Mouse (Mus musculus) midbrain, embryonic 15.5 days (tissue): Measurements from ENCODE around the gene Cldn16. TPM values are rescaled to one million over a fixed set of nuclear protein-coding genes. Genes with fewer than 3 reads are reported as not detected.
A peak's percentile ranks its signal among the peaks of the same experiment; 100 is the strongest.
"Not testable (repeated sequence)": the region's sequence is repeated elsewhere in the genome, so short reads cannot be mapped to it uniquely, and the experiment has no call there.

ENCODE experiments used
- ATAC-seq: fragments of 200-750 bp; cut with Nextera tagmentation; replicated peaks from 2 replicates; pipeline ENCODE4 v1.8.0; 2017; ENCODE audit warnings: moderate TSS enrichment
- H3K27ac ChIP-seq: fragments of 300-500 bp; sonication (generic); 2 replicates; pipeline ENCODE4 v1.5.1; 2015; ENCODE audit warnings: mild to moderate bottlenecking, inconsistent platforms
- H3K27me3 ChIP-seq: fragments of 300-500 bp; sonication (generic); replicated peaks from 2 replicates; pipeline ENCODE4 v1.6.1; 2015; ENCODE audit warnings: inconsistent platforms
- H3K36me3 ChIP-seq: fragments of 300-500 bp; sonication (generic); replicated peaks from 2 replicates; pipeline ENCODE4 v1.6.1; 2015; ENCODE audit warnings: inconsistent platforms
- H3K4me1 ChIP-seq: fragments of 300-500 bp; sonication (generic); 2 replicates; pipeline ENCODE4 v1.6.1; 2015; ENCODE audit warnings: inconsistent platforms
- H3K4me2 ChIP-seq: fragments of 300-500 bp; sonication (generic); 2 replicates; pipeline ENCODE4 v1.6.1; 2015; ENCODE audit warnings: inconsistent platforms, mild to moderate bottlenecking, moderate library complexity
- H3K4me3 ChIP-seq: fragments of 300-500 bp; sonication (generic); 2 replicates; pipeline ENCODE4 v1.5.1; 2015; ENCODE audit warnings: mild to moderate bottlenecking, inconsistent platforms
- H3K9ac ChIP-seq: fragments of 300-500 bp; sonication (generic); 2 replicates; pipeline ENCODE4 v1.6.1; 2015; ENCODE audit warnings: mild to moderate bottlenecking, inconsistent platforms
- H3K9me3 ChIP-seq: fragments of 300-500 bp; sonication (generic); 2 replicates; pipeline ENCODE4 v1.6.1; 2016; ENCODE audit warnings: inconsistent platforms
- WGBS: fragments of 180-500 bp; shearing (Covaris S2); methylation state at CpG from one replicate; pipeline ENCODE4 v1.1.7; 2015; ENCODE audit warnings: mixed read lengths; 5-methylcytosine and 5-hydroxymethylcytosine counted together
- polyA plus RNA-seq: library from polyadenylated mRNA; unstranded; fragments of >200 nt; fragmentation: Nextera tagmentation; extraction: Ambion mirVana; gene quantifications from 2 replicates; pipeline ENCODE4 v1.2.1, GENCODE M21; 2015

The Cldn16 gene
- polyA plus RNA-seq, 1 experiment from 2014 or later: not detected

DNA sequence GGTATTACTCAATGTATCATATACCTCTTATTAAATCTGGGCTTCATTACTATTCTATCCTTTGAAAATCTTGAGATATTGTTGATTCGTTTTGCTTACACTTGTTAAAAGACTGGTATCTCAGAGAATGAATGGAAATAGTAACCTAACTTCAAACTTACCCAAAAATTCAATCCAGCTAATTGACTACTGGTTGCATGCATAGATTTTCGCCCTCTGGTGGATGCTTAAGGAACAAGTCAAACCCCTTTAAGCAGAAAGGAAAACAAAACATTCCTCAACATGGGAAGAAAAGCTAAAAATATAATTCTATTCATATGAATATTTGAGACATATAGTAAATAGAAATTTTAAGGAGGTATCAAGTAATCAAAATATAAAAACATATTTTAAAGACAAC is 32.8 kb downstream of the Cldn16 start:
- Histone ChIP-seq H3K4me3 (no peak overlapping the region), H3K36me3 (no peaks in the 10 kb centered on the region), H3K4me1 (no peaks in the 10 kb centered on the region), H3K9me3 (no peaks in the 10 kb centered on the region), H3K4me2 (no peak overlapping the region), H3K27me3 (no peaks in the 10 kb centered on the region), H3K9ac (no peak overlapping the region), H3K27ac (no peak overlapping the region)
- WGBS: 10% methylated on average over 2 of the region's 2 CpGs
- no peak for ATAC-seq

GRCm38 (mm10) chr16:26499705-26500104 is 36.8 kb downstream of the Cldn16 start:
- not testable (repeated sequence) for H3K27me3 ChIP-seq, H3K27ac ChIP-seq, H3K9me3 ChIP-seq, H3K4me2 ChIP-seq, H3K4me3 ChIP-seq, H3K4me1 ChIP-seq, H3K36me3 ChIP-seq, H3K9ac ChIP-seq, ATAC-seq
- WGBS: 91% methylated on average over 3 of the region's 3 CpGs

GRCm38 (mm10) chr16:26500738-26501137 is 37.8 kb downstream of the Cldn16 start:
- H3K9me3 ChIP-seq: no peaks in the 10 kb centered on the region
- no peaks in the 10 kb centered on the region for H3K36me3 ChIP-seq
- H3K27me3 ChIP-seq: no peaks in the 10 kb centered on the region
- no peak overlapping the region for H3K4me2 ChIP-seq
- no peak for ATAC-seq
- no peaks in the 10 kb centered on the region for H3K4me1 ChIP-seq
- no peak overlapping the region for H3K4me3 ChIP-seq
- 89% methylated on average over 3 of the region's 3 CpGs for WGBS
- no peak overlapping the region for H3K9ac ChIP-seq
- H3K27ac ChIP-seq: no peak overlapping the region

DNA sequence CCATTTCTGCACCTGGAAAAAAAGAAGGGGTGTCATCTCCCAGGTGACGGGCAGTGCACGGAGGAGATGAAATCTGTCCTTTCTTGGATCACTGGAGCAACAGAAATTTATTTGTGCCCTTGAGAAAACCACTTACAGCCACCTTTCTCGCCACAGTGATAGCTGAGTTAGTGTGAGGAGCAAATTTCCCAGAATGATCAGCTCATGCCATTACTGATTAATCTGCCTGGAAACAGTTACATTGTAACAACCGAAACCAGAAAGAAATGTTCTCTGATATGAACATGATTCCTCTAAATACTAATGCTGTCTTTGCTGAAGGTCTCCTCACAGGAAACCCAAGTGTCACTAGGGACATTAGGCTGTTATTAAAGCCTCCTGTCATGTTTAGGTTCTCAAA is 42.0 kb downstream of the Cldn16 start:
- H3K4me3 ChIP-seq: no peak overlapping the region
- no peak overlapping the region for H3K9ac ChIP-seq
- no peaks in the 10 kb centered on the region for H3K27me3 ChIP-seq
- H3K4me2 ChIP-seq: no peak overlapping the region
- H3K4me1 ChIP-seq: no peaks in the 10 kb centered on the region
- no peaks in the 10 kb centered on the region for H3K9me3 ChIP-seq
- 86% methylated on average over 4 of the region's 4 CpGs for WGBS
- ATAC-seq: no peak
- H3K27ac ChIP-seq: no peak overlapping the region
- H3K36me3 ChIP-seq: no peaks in the 10 kb centered on the region

DNA sequence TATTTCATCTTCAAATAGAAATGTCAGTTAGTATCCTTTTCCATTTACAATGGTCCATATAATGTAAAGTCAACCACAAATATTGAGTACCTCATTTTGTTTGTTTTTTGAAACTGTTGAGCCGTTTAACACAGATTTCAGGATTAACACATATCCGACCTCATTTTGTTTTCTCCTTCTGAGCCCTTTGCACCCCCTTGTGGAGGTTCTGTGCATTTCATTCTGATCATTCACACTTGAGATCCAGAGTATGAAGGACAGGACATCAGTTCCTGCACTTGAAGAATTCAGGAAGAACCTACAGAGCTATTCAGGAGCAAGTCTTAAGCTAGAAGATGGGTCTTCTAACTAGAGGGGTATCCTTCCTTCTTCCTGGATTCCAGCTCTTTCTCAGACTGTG is 56.7 kb downstream of the Cldn16 start:
- Histone ChIP-seq H3K4me1 (no peaks in the 10 kb centered on the region), H3K4me2 (no peak overlapping the region), H3K4me3 (no peak overlapping the region), H3K27me3 (no peaks in the 10 kb centered on the region), H3K27ac (no peak overlapping the region), H3K36me3 (no peaks in the 10 kb centered on the region), H3K9ac (no peak overlapping the region), H3K9me3 (no peaks in the 10 kb centered on the region)
- ATAC-seq: no peak
- WGBS: 55% methylated on average over 2 of the region's 2 CpGs

DNA sequence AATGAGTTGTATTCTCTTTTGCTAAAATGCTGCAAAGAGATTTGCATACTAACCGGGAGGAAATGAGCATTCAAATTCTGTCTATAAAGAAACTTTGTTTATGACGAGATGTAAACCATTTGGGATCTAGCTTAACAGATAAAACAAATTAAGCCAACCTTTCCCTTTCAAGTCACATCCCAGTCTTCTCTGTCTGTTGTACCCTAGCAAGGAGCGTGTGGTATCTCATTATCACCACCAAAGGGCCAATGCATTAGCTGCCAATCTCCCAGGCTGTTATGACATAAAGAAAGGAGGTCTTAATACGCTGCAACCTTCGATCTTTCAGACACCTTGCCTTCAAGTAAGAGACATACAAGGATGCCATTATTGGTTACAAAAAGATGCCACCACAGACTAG is 62.9 kb downstream of the Cldn16 start:
- Histone ChIP-seq H3K27ac (no peak overlapping the region), H3K4me3 (no peak overlapping the region), H3K27me3 (no peaks in the 10 kb centered on the region), H3K4me1 (peaks cover 12% of the 10 kb centered on the region; the same call in 1 of the 2 replicates), H3K9me3 (no peaks in the 10 kb centered on the region), H3K36me3 (no peaks in the 10 kb centered on the region), H3K4me2 (no peak overlapping the region), H3K9ac (no peak overlapping the region)
- no peak for ATAC-seq
- 49% methylated on average over 5 of the region's 5 CpGs for WGBS

DNA sequence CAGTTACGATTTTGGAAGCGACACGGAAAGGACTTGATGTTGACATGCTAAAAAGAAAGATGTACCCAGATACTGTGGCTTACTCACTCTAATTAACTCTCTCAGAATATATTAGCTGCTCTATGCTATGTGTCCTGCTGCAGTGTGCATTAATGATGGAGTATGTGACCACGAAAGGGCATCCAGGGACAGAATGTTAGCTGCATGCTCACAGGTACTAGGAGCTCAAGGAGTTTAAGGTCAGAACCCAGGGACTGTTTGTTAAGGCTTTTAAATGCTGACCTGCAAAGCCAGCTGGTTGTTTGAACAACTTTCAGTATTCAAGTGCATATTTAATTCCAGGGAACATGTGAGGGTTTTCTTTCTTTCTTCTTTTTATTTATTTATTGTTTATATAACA is 63.7 kb downstream of the Cldn16 start, which contains the start of gene Tmem207:
Tmem207 (minus strand) TSS at position 101 of the 400 bp plus-strand sequence.
- WGBS: 75% methylated on average over 4 of the region's 4 CpGs

DNA sequence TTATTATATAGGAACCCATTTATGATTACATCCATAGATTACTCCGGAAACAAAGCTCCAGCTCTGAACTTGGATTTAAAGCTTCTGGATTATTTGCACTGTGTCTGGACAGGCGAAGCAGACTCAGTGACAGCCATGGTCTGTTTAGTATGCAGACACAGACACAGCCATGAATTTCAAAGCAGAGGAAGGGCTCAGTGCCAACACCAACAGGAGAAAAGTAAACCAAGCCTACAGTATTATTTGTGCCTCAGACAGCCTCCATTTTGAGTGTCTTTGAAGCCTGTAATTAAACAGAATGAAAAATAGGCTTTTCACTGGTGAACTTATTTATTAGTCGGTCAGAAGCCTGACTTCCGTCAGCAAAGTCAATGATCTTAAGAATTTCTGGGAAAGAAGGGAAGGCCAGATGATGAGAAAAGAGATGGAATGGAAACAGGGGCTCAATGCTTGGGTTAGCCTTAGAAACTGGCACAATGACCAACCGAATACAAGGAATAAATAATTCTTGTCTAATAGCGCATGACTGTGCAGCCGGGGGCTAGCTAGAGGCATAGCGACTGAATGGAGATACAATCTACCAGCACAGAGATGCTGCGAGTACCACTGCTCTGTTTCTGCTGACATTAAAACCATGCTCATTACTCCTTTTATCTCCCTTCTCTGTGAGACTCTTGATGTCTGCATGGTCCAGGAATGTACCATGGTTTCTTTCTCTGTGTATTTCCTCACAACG is 65.2 kb downstream of the Cldn16 start:
- Histone ChIP-seq H3K4me3 (no peak overlapping the region), H3K27me3 (no peaks in the 10 kb centered on the region), H3K27ac (peak overlapping the region; percentile 1; the same call in 1 of the 2 replicates), H3K4me2 (no peak overlapping the region), H3K9me3 (no peaks in the 10 kb centered on the region), H3K9ac (no peak overlapping the region), H3K4me1 (peaks cover 12% of the 10 kb centered on the region; the same call in 1 of the 2 replicates), H3K36me3 (no peaks in the 10 kb centered on the region)
- 40% methylated on average over 10 of the region's 10 CpGs for WGBS
- peak; percentile 95 for ATAC-seq

More for the DNA sequence above, 63.7 kb downstream of the Cldn16 start, which contains the start of gene Tmem207:
- H3K27ac ChIP-seq: no peak within 1 kb of the TSS; the same call in 1 of the 2 replicates
- H3K9me3 ChIP-seq: no peaks in the 10 kb centered on the region
- no peak within 1 kb of the TSS for H3K9ac ChIP-seq
- no peak for ATAC-seq
- H3K4me2 ChIP-seq: no peak within 1 kb of the TSS
- H3K4me1 ChIP-seq: peaks cover 12% of the 10 kb centered on the region; the same call in 1 of the 2 replicates
- H3K4me3 ChIP-seq: no peak within 1 kb of the TSS
- no peaks in the 10 kb centered on the region for H3K36me3 ChIP-seq
- no peaks in the 10 kb centered on the region for H3K27me3 ChIP-seq

- WGBS: 91% methylated on average over 1 of the region's 1 CpGs
- no peak overlapping the region for H3K9ac ChIP-seq
- peaks cover 12% of the 10 kb centered on the region; the same call in 1 of the 2 replicates for H3K4me1 ChIP-seq
- no peaks in the 10 kb centered on the region for H3K36me3 ChIP-seq
- no peak overlapping the region for H3K4me3 ChIP-seq
- no peaks in the 10 kb centered on the region for H3K27me3 ChIP-seq
- no peak overlapping the region for H3K4me2 ChIP-seq
- no peak for ATAC-seq
- no peaks in the 10 kb centered on the region for H3K9me3 ChIP-seq
- no peak overlapping the region for H3K27ac ChIP-seq
Measured at GRCm38 (mm10) chr16:26530451-26530850, 67.5 kb downstream of the Cldn16 start.

DNA sequence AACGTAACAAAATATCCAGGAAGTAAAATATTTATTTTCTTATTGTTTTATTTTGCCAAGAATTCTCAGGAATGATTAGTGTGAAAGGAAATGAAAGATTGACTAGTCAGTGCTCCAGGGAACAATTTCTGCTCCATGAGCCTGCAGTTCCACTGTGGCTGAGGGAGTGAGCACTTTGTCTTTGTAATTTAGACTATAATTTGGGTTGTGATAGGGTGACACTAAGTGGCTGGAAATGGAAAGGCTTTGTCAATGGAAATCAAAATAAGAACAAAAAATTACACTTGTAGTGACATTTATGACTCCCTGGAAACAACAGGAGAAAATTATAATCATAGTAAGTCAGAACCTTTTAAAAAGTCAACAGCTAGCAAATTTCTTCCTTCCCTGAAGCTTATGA is 69.4 kb downstream of the Cldn16 start:
- Histone ChIP-seq H3K9ac (no peak overlapping the region), H3K9me3 (no peaks in the 10 kb centered on the region), H3K36me3 (no peaks in the 10 kb centered on the region), H3K27ac (no peak overlapping the region), H3K4me3 (no peak overlapping the region), H3K4me2 (no peak overlapping the region), H3K27me3 (no peaks in the 10 kb centered on the region), H3K4me1 (peaks cover 8% of the 10 kb centered on the region; the same call in 1 of the 2 replicates)
- no peak for ATAC-seq
- 92% methylated on average over 1 of the region's 1 CpGs for WGBS

Other genes with a start within 250 kb of the Cldn16 start
- gene Cldn1, start 91.3 kb upstream of the Cldn16 start, polyA plus RNA-seq: 3.4 and 3.7 TPM in 2 replicates
- 0.17 TPM in 1 of 2 replicates, not detected in the other for gene Tmem207, start 63.6 kb downstream of the Cldn16 start, polyA plus RNA-seq
- 6.8 and 7.7 TPM in 2 replicates for gene Il1rap, start 118.6 kb downstream of the Cldn16 start, polyA plus RNA-seq